Mouse (Mus musculus) testis, adult 2 months (tissue): Measurements from ENCODE around the gene Tubb3.
A peak's percentile ranks its signal among the peaks of the same experiment; 100 is the strongest.

ENCODE experiments used
- CTCF ChIP-seq: fragments of 200-500 bp; IDR thresholded peaks from 2 replicates; pipeline ENCODE4 v1.5.1; 2012; ENCODE audit warnings: low read depth, mild to moderate bottlenecking, inconsistent platforms, low read length, moderate library complexity; ENCODE audit not compliant: control insufficient read depth, insufficient read depth, insufficient replicate concordance
- POLR2A ChIP-seq: fragments of 200-500 bp; IDR thresholded peaks from 2 replicates; pipeline ENCODE4 v1.6.1; 2012; ENCODE audit warnings: low read depth, mild to moderate bottlenecking, inconsistent platforms, low read length, moderate library complexity; ENCODE audit not compliant: control insufficient read depth

DNA sequence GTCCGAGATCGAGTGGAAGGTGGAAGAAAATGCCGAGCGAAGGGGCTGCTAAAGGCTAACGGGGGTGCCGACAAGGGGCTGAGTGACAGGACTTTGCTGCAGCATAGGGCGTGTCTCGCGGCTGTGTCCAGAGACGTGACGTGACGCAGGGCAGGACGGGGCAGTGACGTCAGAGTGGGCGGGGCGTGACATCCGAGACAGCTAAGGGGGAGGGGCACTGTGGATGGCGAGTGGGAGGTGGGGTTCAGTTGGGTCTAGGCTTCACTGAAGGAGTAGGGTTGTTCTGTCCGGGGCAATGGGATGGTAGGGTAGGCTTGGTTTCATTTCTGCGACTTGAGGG lies 37.0 kb upstream of the Tubb3 start:
- TF ChIP-seq CTCF (no peak), POLR2A (peak; percentile 69; the same call in 1 of the 2 replicates)
